Mouse (Mus musculus) layer of hippocampus, postnatal 36 days (tissue): ENCODE results near the gene Map4k1. TPM values are rescaled to one million over a fixed set of nuclear protein-coding genes. Genes with fewer than 3 reads are reported as not detected.
"Not testable (repeated sequence)": the region's sequence is repeated elsewhere in the genome, so short reads cannot be mapped to it uniquely, and the experiment has no call there.

Experiments used
- DNase-seq, 2 experiments: peaks; one replicate each; pipeline ENCODE4 v3.0.0; 2022
- total RNA-seq, 2 experiments: library from RNA; stranded (reverse); gene quantifications; 2 replicates each; pipeline ENCODE4 v1.2.3; 2021

Gene Map4k1
- total RNA-seq, 2 experiments from 2014 or later, result 1.7 to 1.9 TPM

- DNase-seq, result no peak
Observed at GRCm38 (mm10) chr7:28955295-28955897, 26.5 kb upstream of the Map4k1 start.

GRCm38 (mm10) chr7:28956270-28956669 lies 25.6 kb upstream of the Map4k1 start:
- no peak for DNase-seq

GRCm38 (mm10) chr7:28957286-28957685 lies 24.6 kb upstream of the Map4k1 start:
- DNase-seq, result no peak

- no peak for DNase-seq
Observed at GRCm38 (mm10) chr7:28957997-28958725, 23.7 kb upstream of the Map4k1 start.

GRCm38 (mm10) chr7:28958770-28959169 lies 23.1 kb upstream of the Map4k1 start:
- no peak for DNase-seq

GRCm38 (mm10) chr7:28959505-28960045 lies 22.3 kb upstream of the Map4k1 start:
- DNase-seq, result no peak

GRCm38 (mm10) chr7:28960354-28961046 lies 21.4 kb upstream of the Map4k1 start:
- DNase-seq, result no peak

- no peak for DNase-seq
Observed at GRCm38 (mm10) chr7:28961584-28961926, 20.3 kb upstream of the Map4k1 start.

- peak; percentile 98 to 99 for DNase-seq
Observed at GRCm38 (mm10) chr7:28961927-28962670, 19.8 kb upstream of the Map4k1 start, which contains the start of gene Actn4. Gene Actn4, minus strand, starts transcription at chr7:28962340.

- no peak for DNase-seq
Observed at GRCm38 (mm10) chr7:28963399-28963923, 18.4 kb upstream of the Map4k1 start.

- DNase-seq, result no peak
Observed at GRCm38 (mm10) chr7:28965346-28965840, 16.5 kb upstream of the Map4k1 start.

GRCm38 (mm10) chr7:28966181-28966580 lies 15.7 kb upstream of the Map4k1 start:
- DNase-seq, result no peak

GRCm38 (mm10) chr7:28966751-28967505 lies 14.9 kb upstream of the Map4k1 start:
- no peak for DNase-seq

- not testable (repeated sequence) for DNase-seq
Observed at GRCm38 (mm10) chr7:28968120-28968519, 13.7 kb upstream of the Map4k1 start.

GRCm38 (mm10) chr7:28969271-28969670 lies 12.6 kb upstream of the Map4k1 start:
- DNase-seq, result no peak

GRCm38 (mm10) chr7:28969672-28970394 lies 12.0 kb upstream of the Map4k1 start:
- no peak for DNase-seq

GRCm38 (mm10) chr7:28971029-28971428 lies 10.8 kb upstream of the Map4k1 start:
- DNase-seq, result no peak

- peak; percentile 47 to 53 for DNase-seq
Observed at GRCm38 (mm10) chr7:28971770-28972269, 10.0 kb upstream of the Map4k1 start.

- peak; percentile 51 to 57 for DNase-seq
Observed at GRCm38 (mm10) chr7:28972542-28972985, 9.3 kb upstream of the Map4k1 start.

GRCm38 (mm10) chr7:28973025-28973424 lies 8.8 kb upstream of the Map4k1 start:
- no peak for DNase-seq
